Mouse (Mus musculus): ENCODE measurements around the gene Gzmg. TPM values are rescaled to one million over a fixed set of nuclear protein-coding genes. Genes with fewer than 3 reads are reported as not detected.
"Not testable (repeated sequence)": the region's sequence is repeated elsewhere in the genome, so short reads cannot be mapped to it uniquely, and the experiment has no call there.

Gene Gzmg
- polyA plus RNA-seq (2016; fragmentation: Nextera tagmentation; extraction: Ambion mirVana) = 0.57 TPM in 1 of 2 replicates, not detected in the other

DNA sequence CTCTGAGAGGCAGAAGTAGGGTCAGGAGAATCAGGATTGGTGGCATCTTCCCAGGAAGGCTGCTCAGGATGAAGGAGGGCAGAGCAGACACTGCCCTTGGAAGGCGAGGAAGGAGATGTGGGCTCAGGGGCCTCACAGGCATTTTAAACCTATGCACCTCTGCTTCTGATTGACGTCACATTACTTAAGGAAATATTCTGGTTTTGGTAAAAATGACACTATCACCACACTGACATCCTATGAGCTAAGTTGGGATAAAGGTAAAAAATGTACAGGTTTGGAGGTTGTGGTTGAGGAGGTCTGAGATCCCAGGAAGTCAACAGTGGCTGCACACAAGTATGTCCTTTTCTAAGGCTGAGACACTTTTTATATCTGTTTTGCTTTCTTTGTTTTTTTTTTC is at the start of gene Gzmg:
TSS of gene Gzmg (minus strand) at position 101 of the 400 bp plus-strand sequence.
- not testable (repeated sequence) for DNase-seq (ENCODE audit: low spot score); H3K4me3 ChIP-seq; H3K27me3 ChIP-seq (ENCODE audit: insufficient read depth, poor library complexity, severe bottlenecking); H3K27ac ChIP-seq; H3K4me1 ChIP-seq; H3K9me3 ChIP-seq; H3K36me3 ChIP-seq
- WGBS = 68% methylated on average over 2 of the region's 2 CpGs

DNA sequence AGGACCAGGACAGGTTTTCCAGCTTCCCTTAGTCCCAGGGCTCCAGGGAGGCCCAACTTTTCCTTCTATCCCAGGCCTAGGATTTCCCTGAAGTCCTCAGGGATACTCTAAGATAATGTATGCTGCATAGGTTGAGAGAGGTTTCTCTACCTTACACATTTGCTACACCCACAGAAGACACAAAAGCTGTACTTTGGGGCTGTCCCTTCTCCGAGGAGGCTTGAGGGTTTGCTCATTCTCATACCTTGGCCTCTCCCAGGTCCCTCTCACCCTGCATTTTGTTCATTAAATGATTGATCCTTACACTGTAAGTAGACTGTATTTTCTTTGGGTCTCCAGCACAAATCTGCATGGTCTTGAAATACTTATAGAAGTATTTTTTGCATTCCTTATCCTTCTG is 46.2 kb upstream of the Gzmg start:
- DNase-seq (ENCODE audit: low spot score) = no peak
- H3K36me3 ChIP-seq = no peaks in the 10 kb centered on the region
- H3K4me1 ChIP-seq = no peaks in the 10 kb centered on the region
- H3K27me3 ChIP-seq (ENCODE audit: insufficient read depth, poor library complexity, severe bottlenecking) = 0 out of 2 replicates have a peak, but pooled peaks cover 3% of the 10 kb centered on the region
- WGBS = 78% methylated on average over 1 of the region's 1 CpGs
- no peak overlapping the region for H3K4me3 ChIP-seq
- H3K9me3 ChIP-seq = no peaks in the 10 kb centered on the region
- no peak overlapping the region for H3K27ac ChIP-seq

DNA sequence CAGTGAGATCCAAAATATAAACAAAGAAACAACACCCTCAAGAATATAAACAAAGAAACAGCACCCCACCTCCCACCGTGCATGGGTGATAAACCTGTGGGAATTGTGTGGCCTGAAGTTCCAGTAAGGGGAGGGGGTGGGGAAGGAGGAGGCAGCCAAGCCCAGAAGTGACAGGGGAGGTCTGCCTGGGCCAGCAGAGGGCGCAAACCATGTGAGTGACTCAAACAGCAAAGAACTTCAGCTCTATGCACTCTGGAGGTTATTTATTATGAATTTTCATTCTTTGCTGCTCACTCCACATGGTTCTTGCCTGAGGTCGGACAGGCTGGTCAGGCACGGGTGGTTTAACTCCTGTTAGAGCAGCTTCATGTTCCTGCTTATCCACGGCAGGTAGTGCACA is 45.6 kb upstream of the Gzmg start:
- not testable (repeated sequence) for H3K36me3 ChIP-seq; H3K27me3 ChIP-seq (ENCODE audit: insufficient read depth, poor library complexity, severe bottlenecking); H3K9me3 ChIP-seq; DNase-seq (ENCODE audit: low spot score); H3K4me1 ChIP-seq; H3K27ac ChIP-seq; H3K4me3 ChIP-seq
- 31% methylated on average over 5 of the region's 5 CpGs for WGBS

DNA sequence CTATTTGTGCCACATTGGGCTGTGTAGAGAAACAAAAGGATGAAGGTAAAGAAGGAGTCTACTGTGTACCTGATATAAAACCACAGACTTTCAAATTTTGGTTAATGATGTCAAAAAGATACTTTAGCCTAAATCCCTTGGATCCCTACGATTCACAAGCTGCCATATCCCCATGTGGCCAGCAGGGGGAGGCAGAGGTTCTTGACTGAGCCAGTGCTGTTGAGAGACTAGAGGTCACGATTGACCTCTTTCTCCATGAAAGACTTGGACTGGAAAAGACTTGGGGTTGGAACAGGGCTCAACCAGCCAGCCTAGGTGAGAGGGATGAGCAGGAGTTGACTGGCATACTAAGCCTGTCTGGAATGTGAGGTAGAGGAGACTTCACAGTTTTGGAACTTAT is 44.6 kb upstream of the Gzmg start:
- H3K27ac ChIP-seq = no peak overlapping the region
- 0 out of 2 replicates have a peak, but pooled peaks cover 3% of the 10 kb centered on the region for H3K27me3 ChIP-seq (ENCODE audit: insufficient read depth, poor library complexity, severe bottlenecking)
- no peaks in the 10 kb centered on the region for H3K4me1 ChIP-seq
- no peak overlapping the region for H3K4me3 ChIP-seq
- no peaks in the 10 kb centered on the region for H3K9me3 ChIP-seq
- H3K36me3 ChIP-seq = no peaks in the 10 kb centered on the region
- DNase-seq (ENCODE audit: low spot score) = no peak
- 13% methylated on average over 2 of the region's 2 CpGs for WGBS

DNA sequence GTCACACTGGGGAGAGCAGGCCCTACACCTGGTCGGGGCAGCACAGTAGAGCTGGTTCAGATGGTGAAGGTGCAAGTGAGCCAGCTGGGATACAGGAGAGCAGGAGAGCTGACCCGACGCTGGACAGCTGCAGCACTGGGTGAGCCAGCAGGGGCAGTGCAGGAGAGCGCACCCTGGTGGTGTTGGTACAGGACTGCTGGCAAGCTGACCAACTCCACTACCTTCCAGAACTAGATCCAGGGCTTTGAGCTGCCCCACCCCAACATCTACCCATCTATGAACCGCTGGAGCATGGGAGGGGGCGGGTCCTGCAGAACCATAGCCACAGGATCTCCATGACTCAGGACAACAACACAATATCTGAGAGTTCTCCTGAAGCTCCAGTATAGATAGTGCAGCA is 27.6 kb upstream of the Gzmg start:
- Histone ChIP-seq H3K27ac (no peak overlapping the region), H3K27me3 (ENCODE audit: insufficient read depth, poor library complexity, severe bottlenecking) (no peaks in the 10 kb centered on the region), H3K9me3 (no peaks in the 10 kb centered on the region), H3K4me1 (no peaks in the 10 kb centered on the region), H3K4me3 (no peak overlapping the region), H3K36me3 (no peaks in the 10 kb centered on the region)
- WGBS = 56% methylated on average over 6 of the region's 6 CpGs
- peak; percentile 74 for DNase-seq (ENCODE audit: low spot score)

DNA sequence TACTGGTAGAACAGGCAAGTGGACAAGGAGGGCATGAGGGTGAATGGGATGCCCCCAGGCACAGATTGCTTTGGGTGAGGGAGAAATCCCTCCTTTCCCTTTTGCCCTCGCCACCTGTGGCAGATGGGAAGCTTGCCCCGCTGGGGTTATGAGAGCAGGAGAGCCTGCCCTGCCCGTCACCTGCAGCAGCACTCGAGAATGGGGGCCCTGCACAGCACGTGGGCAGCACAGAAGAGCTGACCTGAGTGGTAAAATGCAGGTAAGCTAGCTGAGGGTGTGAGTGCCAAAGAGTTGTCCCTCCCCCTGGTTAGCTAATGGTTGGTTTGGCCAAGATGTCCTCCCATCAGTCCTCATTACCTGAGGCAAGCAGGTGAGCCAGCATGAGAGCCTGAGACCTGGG is 27.1 kb upstream of the Gzmg start:
- Histone ChIP-seq H3K4me1 (no peaks in the 10 kb centered on the region), H3K9me3 (no peaks in the 10 kb centered on the region), H3K36me3 (no peaks in the 10 kb centered on the region), H3K27me3 (ENCODE audit: insufficient read depth, poor library complexity, severe bottlenecking) (no peaks in the 10 kb centered on the region), H3K4me3 (no peak overlapping the region), H3K27ac (no peak overlapping the region)
- 82% methylated on average over 5 of the region's 5 CpGs for WGBS
- DNase-seq (ENCODE audit: low spot score) = peak; percentile 64

DNA sequence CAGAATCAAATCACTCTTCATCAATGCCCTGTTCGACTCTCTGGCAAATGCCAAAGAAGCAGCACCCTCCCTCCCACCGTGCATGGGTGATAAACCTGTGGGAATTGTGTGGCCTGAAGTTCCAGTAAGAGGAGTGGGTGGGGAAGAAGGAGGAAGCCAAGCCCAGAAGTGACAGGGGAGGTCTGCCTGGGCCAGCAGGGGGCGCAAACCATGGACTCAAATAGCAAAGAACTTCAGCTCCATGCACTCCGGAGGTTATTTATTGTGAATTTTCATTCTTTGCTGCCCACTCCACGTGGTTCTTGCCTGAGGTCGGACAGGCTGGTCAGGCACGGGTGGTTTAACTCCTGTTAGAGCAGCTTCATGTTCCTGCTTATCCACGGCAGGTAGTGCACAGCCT is 18.3 kb upstream of the Gzmg start:
- not testable (repeated sequence) for H3K27ac ChIP-seq

DNA sequence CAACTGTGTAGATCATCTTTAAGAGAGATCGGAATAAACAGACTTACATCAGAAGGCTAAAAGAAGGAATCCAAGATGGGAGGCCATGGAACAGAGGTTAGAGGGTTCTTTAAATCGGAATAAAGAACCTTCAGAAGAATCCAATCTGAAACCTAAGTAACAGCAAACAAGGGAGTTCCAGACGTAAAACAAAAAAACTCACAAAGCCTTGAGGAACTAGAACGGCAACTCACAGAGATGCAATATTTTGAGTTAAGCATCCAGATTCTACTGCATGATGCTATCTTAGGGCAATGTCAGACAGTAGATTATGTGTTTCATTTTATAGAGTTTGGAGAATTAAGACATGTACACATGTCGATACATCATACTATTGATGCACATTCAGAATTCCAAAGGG is 15.1 kb upstream of the Gzmg start, which contains the start of gene Gzmn:
TSS of gene Gzmn (minus strand) at position 101 of the 400 bp plus-strand sequence.
- Histone ChIP-seq H3K27ac (no peak within 1 kb of the TSS), H3K4me1 (no peaks in the 10 kb centered on the region), H3K27me3 (ENCODE audit: insufficient read depth, poor library complexity, severe bottlenecking) (0 out of 2 replicates have a peak, but pooled peaks cover 5% of the 10 kb centered on the region), H3K9me3 (no peaks in the 10 kb centered on the region), H3K36me3 (no peaks in the 10 kb centered on the region), H3K4me3 (no peak within 1 kb of the TSS)
- 89% methylated on average over 5 of the region's 5 CpGs for WGBS
- no peak for DNase-seq (ENCODE audit: low spot score)

More for the DNA sequence above, 18.3 kb upstream of the Gzmg start:
- H3K4me3 ChIP-seq; H3K9me3 ChIP-seq; H3K27me3 ChIP-seq (ENCODE audit: insufficient read depth, poor library complexity, severe bottlenecking); H3K4me1 ChIP-seq; H3K36me3 ChIP-seq: not testable (repeated sequence)
- 28% methylated on average over 8 of the region's 8 CpGs for WGBS
- DNase-seq (ENCODE audit: low spot score) = peak; percentile 79

DNA sequence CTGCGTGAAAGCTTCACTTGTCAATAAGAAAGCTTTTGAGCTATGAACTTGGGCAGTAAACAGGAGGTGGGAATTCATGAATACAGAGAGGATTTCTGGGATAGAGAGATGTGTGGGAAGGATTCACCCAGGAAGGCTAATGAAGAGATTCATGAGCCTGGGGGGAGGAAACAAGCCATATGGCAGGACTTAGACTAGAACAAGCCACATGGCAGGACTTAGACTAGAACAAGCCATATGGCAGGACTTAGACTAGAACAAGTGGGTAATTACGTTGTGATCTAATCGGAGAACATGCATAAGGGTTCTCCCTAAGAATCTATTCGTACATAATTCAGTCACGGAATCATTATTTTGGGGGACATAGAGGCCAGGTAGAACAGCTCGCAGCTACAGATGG is 14.0 kb upstream of the Gzmg start:
- no peaks in the 10 kb centered on the region for H3K4me1 ChIP-seq
- H3K36me3 ChIP-seq = no peaks in the 10 kb centered on the region
- no peak for DNase-seq (ENCODE audit: low spot score)
- no peak overlapping the region for H3K27ac ChIP-seq
- no peak overlapping the region for H3K4me3 ChIP-seq
- 0 out of 2 replicates have a peak, but pooled peaks cover 5% of the 10 kb centered on the region for H3K27me3 ChIP-seq (ENCODE audit: insufficient read depth, poor library complexity, severe bottlenecking)
- 88% methylated on average over 6 of the region's 6 CpGs for WGBS
- no peaks in the 10 kb centered on the region for H3K9me3 ChIP-seq

DNA sequence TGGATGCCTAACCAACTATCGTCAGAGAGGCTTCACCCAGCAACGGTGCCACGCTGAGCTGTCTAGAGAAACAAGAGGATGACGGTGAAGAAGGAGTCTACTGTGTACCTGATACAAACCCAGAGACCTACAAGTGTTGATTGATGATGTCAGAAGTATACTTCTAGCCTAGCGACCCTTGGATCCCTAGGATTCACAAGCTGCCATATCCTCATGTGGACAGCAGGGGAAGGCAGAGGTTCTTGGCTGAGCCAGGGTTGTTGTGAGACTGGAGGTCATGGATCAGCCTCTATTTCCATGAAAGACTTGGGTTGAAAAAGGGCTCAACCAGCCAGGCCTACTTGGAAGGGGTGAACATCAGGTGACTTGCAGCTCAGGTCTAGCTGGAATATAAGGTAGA is 13.4 kb upstream of the Gzmg start:
- no peak for DNase-seq (ENCODE audit: low spot score)
- H3K4me1 ChIP-seq = no peaks in the 10 kb centered on the region
- H3K36me3 ChIP-seq = no peaks in the 10 kb centered on the region
- H3K27me3 ChIP-seq (ENCODE audit: insufficient read depth, poor library complexity, severe bottlenecking) = 0 out of 2 replicates have a peak, but pooled peaks cover 5% of the 10 kb centered on the region
- H3K27ac ChIP-seq = no peak overlapping the region
- no peaks in the 10 kb centered on the region for H3K9me3 ChIP-seq
- 81% methylated on average over 5 of the region's 5 CpGs for WGBS
- no peak overlapping the region for H3K4me3 ChIP-seq

DNA sequence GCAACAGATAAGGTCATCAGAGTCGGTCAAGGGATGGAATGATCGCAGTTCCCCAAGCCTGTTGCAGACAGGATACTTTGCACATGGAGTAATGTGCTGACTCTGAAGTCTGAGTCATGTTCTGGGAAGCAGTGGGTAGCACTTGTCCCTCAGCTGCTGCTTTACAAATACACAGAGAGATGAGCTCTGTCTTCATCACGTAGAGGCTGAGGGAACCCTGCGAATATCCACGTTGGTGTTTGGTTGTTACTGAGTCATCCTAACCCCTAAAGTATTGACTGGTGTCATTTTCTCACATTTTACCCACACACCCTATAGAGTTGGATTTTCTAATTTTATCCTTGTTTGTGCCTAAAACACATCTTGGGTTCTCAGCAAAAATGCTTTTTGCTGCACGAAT is 8.6 kb upstream of the Gzmg start:
- no peaks in the 10 kb centered on the region for H3K36me3 ChIP-seq
- H3K4me1 ChIP-seq = no peaks in the 10 kb centered on the region
- no peaks in the 10 kb centered on the region for H3K9me3 ChIP-seq
- H3K27me3 ChIP-seq (ENCODE audit: insufficient read depth, poor library complexity, severe bottlenecking) = 0 out of 2 replicates have a peak, but pooled peaks cover 5% of the 10 kb centered on the region
- no peak overlapping the region for H3K4me3 ChIP-seq
- no peak for DNase-seq (ENCODE audit: low spot score)
- WGBS = 71% methylated on average over 6 of the region's 6 CpGs
- no peak overlapping the region for H3K27ac ChIP-seq

DNA sequence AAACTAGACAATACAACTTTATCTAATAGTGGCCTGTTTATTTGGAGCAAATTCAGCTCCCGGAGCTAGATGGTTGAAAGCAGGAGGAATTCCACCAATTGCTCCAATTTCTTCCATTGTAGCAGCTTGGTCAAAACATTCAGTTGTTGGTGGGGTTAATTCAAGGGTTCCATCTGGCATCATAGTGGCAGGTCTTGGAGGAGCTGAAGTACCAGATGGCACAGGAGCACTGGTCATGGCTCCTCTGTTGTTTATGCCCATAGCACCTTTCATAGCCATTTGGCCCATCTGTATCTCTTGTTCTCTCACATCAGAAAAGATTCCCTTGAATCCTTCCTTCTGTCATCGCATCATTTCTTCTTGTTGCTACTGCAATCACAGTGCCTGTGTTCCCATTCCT is 2.7 kb upstream of the Gzmg start:
- 76% methylated on average over 2 of the region's 2 CpGs for WGBS
- Histone ChIP-seq H3K36me3 (no peaks in the 10 kb centered on the region), H3K27ac (no peak overlapping the region), H3K4me1 (no peaks in the 10 kb centered on the region), H3K27me3 (ENCODE audit: insufficient read depth, poor library complexity, severe bottlenecking) (no peaks in the 10 kb centered on the region), H3K4me3 (no peak overlapping the region), H3K9me3 (no peaks in the 10 kb centered on the region)
- DNase-seq (ENCODE audit: low spot score) = no peak

DNA sequence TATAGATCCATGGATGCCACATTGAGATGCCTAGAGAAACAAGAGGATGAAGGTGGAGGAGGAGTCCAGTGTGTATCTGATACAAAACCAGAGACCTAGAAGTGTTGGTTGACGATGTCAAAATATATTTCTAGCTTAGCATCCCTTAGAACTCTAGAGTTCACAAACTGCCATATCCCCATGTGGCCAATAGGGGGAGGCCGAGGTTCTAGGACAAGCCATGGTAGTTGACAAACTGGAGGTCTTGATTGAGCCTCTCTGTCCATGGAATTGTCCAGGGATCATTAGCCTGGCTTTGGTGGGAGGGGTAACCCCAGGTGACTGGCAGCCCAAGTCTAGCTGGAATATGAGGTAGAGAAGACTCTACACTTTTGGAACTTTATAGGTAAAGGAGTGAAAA is 4.0 kb downstream of the Gzmg start:
- Histone ChIP-seq H3K36me3 (no peaks in the 10 kb centered on the region), H3K9me3 (no peaks in the 10 kb centered on the region), H3K27me3 (ENCODE audit: insufficient read depth, poor library complexity, severe bottlenecking) (no peaks in the 10 kb centered on the region), H3K4me1 (no peaks in the 10 kb centered on the region), H3K27ac (no peak overlapping the region), H3K4me3 (no peak overlapping the region)
- 62% methylated on average over 2 of the region's 2 CpGs for WGBS
- DNase-seq (ENCODE audit: low spot score) = no peak

DNA sequence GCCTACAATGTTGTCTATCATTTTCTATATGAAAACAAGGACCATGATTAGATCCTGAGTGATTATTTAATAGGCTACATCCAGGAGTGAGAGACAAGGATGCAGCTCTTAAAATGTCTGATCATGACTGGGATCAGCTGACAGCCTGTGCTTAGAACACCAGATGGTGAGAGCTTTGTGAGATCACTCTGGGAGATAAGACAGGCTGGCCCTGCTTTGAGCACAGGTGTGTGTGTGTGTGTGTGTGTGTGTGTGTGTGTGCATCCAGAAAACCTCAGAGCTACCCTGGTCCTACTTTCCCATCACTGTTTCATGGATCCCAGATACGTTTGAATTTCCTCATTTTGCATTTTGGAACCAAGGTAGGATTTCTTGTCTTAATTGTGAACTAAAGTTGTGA is 25.7 kb downstream of the Gzmg start:
- DNase-seq (ENCODE audit: low spot score); H3K27ac ChIP-seq; H3K4me3 ChIP-seq; H3K36me3 ChIP-seq; H3K9me3 ChIP-seq; H3K4me1 ChIP-seq; H3K27me3 ChIP-seq (ENCODE audit: insufficient read depth, poor library complexity, severe bottlenecking): not testable (repeated sequence)
- 69% methylated on average over 1 of the region's 1 CpGs for WGBS

Data from heart, embryonic 10.5 days (tissue).